ENCODE assay signal across 8 mouse cellular contexts in genomic region chr5:115347564-115347963, GRCm38 (mm10). TPM values are rescaled to one million over a fixed set of nuclear protein-coding genes. Genes with fewer than 3 reads are reported as not detected.
DNase-seq lines count a peak whose midpoint lies in the region; ATAC-seq and TF ChIP-seq lines count a peak whose summit lies in the region.

No protein-coding gene starts in this region.

- H3K27me3 ChIP-seq in CH12.LX (replicated peaks) = no peaks in the 10 kb centered on the region
- no peaks in the 10 kb centered on the region for H3K27me3 ChIP-seq in forebrain, embryonic 11.5 days (ENCODE audit: control insufficient read depth, insufficient read depth, low read length)
- H3K27me3 ChIP-seq in heart, postnatal 0 days (ENCODE audit: control insufficient read depth, insufficient read depth, low read length) = no peaks in the 10 kb centered on the region
- H3K27me3 ChIP-seq in lung, embryonic 14.5 days (ENCODE audit: insufficient read depth, low read length) = no peaks in the 10 kb centered on the region

- peak; percentile 89 to 93 for TF ChIP-seq CTCF in CH12.LX (conservative IDR thresholded peaks at IDR 0.05 in 1 of 2, IDR thresholded peaks at IDR 0.05 in 1 of 2; ENCODE audit: low read depth in 2 of 2, low read length in 2 of 2)
- peak; percentile 88 for TF ChIP-seq CTCF in heart, postnatal 0 days (IDR thresholded peaks at IDR 0.05; ENCODE audit: low read depth)
- TF ChIP-seq CTCF in lung, embryonic 14.5 days (IDR thresholded peaks at IDR 0.05; ENCODE audit: low read depth) = peak; percentile 88

- peaks cover 4% of the 10 kb centered on the region for H3K9me3 ChIP-seq in CH12.LX (replicated peaks; ENCODE audit: low read length)
- no peaks in the 10 kb centered on the region; the same call in 1 of the 2 replicates for H3K9me3 ChIP-seq in forebrain, embryonic 11.5 days (ENCODE audit: control insufficient read depth, low read length)
- no peaks in the 10 kb centered on the region for H3K9me3 ChIP-seq in heart, postnatal 0 days (replicated peaks; ENCODE audit: control insufficient read depth, low read length)
- no peaks in the 10 kb centered on the region; the same call in 1 of the 2 replicates for H3K9me3 ChIP-seq in lung, embryonic 14.5 days (ENCODE audit: low read depth, low read length)

- dilution Hi-C loops in CH12.LX (cut with MboI; ENCODE audit: extremely low pct_ligation_motif_present, extremely low pct_unique_long_range_greater_than_20kb, low sequenced_read_pairs) = no loop called here

- TF ChIP-seq POLR2A in CH12.LX (IDR thresholded peaks at IDR 0.05; ENCODE audit: low read depth, low read length) = no peak

- H3K4me1 ChIP-seq in CH12.LX (ENCODE audit: control insufficient read depth in 1 of 2, insufficient read depth in 2 of 2) = peaks cover 0 to 15% of the 10 kb centered on the region in 2 experiments; a peak in 2 of 4 replicates
- H3K4me1 ChIP-seq in forebrain, embryonic 11.5 days (replicated peaks; ENCODE audit: control insufficient read depth, insufficient read depth, low read length) = peaks cover 9% of the 10 kb centered on the region
- H3K4me1 ChIP-seq in heart, postnatal 0 days (ENCODE audit: control insufficient read depth, insufficient read depth) = 0 out of 2 replicates have a peak, but pooled peaks cover 6% of the 10 kb centered on the region
- peaks cover 4% of the 10 kb centered on the region; the same call in 1 of the 2 replicates for H3K4me1 ChIP-seq in lung, embryonic 14.5 days (ENCODE audit: insufficient read depth)

- TF ChIP-seq EP300 in CH12.LX (IDR thresholded peaks at IDR 0.05; ENCODE audit: low read length) = no peak
- no peak for TF ChIP-seq EP300 in heart, postnatal 0 days (IDR thresholded peaks at IDR 0.05; ENCODE audit: low read depth)

- 5% methylated on average over 5 of the region's 5 CpGs for WGBS in forebrain, embryonic 11.5 days
- 2% methylated on average over 5 of the region's 5 CpGs for WGBS in heart, postnatal 0 days
- under 1% methylated on average over 5 of the region's 5 CpGs for WGBS in lung, embryonic 14.5 days

- H3K36me3 ChIP-seq in CH12.LX (replicated peaks in 1 of 2; ENCODE audit: control insufficient read depth in 1 of 2, insufficient read depth in 1 of 2, low read length in 1 of 2) = peaks cover 36 to 46% of the 10 kb centered on the region in 2 experiments
- peaks cover 18% of the 10 kb centered on the region; the same call in 1 of the 2 replicates for H3K36me3 ChIP-seq in forebrain, embryonic 11.5 days (ENCODE audit: control insufficient read depth, insufficient read depth, low read length)
- peaks cover 39% of the 10 kb centered on the region for H3K36me3 ChIP-seq in heart, postnatal 0 days (replicated peaks; ENCODE audit: control insufficient read depth, insufficient read depth, low read length)
- peaks cover 41% of the 10 kb centered on the region for H3K36me3 ChIP-seq in lung, embryonic 14.5 days (ENCODE audit: insufficient read depth)

- DNase-seq in CH12.LX (ENCODE audit: extremely low read depth) = peak; percentile 89
- DNase-seq in c-Kit-negative CD71-positive TER-119-positive erythroid progenitor cells, embryonic 14.5 days (ENCODE audit: low read depth, low spot score) = peak; percentile 85
- peak; percentile 89 for DNase-seq in forebrain, embryonic 11.5 days (ENCODE audit: low spot score)
- peak; percentile 85 for DNase-seq in heart, postnatal 0 days (ENCODE audit: low spot score)
- DNase-seq in kidney, postnatal 4 days = peak; percentile 89 to 92
- peak; percentile 92 for DNase-seq in lung, embryonic 14.5 days
- peak; percentile 60 to 68 for DNase-seq in thymus, adult 18-20 months

- peak; percentile 76 for TF ChIP-seq RAD21 in CH12.LX (IDR thresholded peaks at IDR 0.05; ENCODE audit: low read depth, low read length)

- peak overlapping the region; percentile 67; the same call in 1 of the 2 replicates for H3K9ac ChIP-seq in CH12.LX (ENCODE audit: insufficient read depth, low read depth)
- peak overlapping the region; percentile 37 for H3K9ac ChIP-seq in forebrain, embryonic 11.5 days (ENCODE audit: low read length)
- H3K9ac ChIP-seq in heart, postnatal 0 days (replicated peaks; ENCODE audit: low read depth, low read length) = peak overlapping the region; percentile 87
- H3K9ac ChIP-seq in lung, embryonic 14.5 days = peak overlapping the region; percentile 28; the same call in 1 of the 2 replicates

- H3K4me3 ChIP-seq in CH12.LX (replicated peaks in 1 of 3; ENCODE audit: low read depth in 2 of 3, low read length in 2 of 3, poor library complexity in 1 of 3) = peak overlapping the region; percentile 42 to 97 (median 92)
- H3K4me3 ChIP-seq in forebrain, embryonic 11.5 days (ENCODE audit: low read depth, low read length) = peak overlapping the region; percentile 89
- H3K4me3 ChIP-seq in heart, postnatal 0 days (ENCODE audit: low read depth, low read length) = peak overlapping the region; percentile 89
- H3K4me3 ChIP-seq in lung, embryonic 14.5 days (ENCODE audit: low read depth, low read length) = peak overlapping the region; percentile 91

- in situ Hi-C loops in CH12.LX (cut with MboI; ENCODE audit: low pct_ligation_motif_present, low pct_unique_long_range_greater_than_20kb, low sequenced_read_pairs) = loop anchor here (5.0 kb wide), 1 partner anchor 95 kb away; no protein-coding TSS in a partner anchor

- no peak overlapping the region for H3K27ac ChIP-seq in CH12.LX (ENCODE audit: insufficient read depth, low read depth)
- no peak overlapping the region for H3K27ac ChIP-seq in forebrain, embryonic 11.5 days (ENCODE audit: low read depth, low read length)
- peak overlapping the region; percentile 52 for H3K27ac ChIP-seq in heart, postnatal 0 days (ENCODE audit: low read depth)
- no peak overlapping the region for H3K27ac ChIP-seq in lung, embryonic 14.5 days (ENCODE audit: low read depth)

- H3K79me2 ChIP-seq in CH12.LX (replicated peaks; ENCODE audit: control insufficient read depth, extremely low read depth, insufficient read depth, poor library complexity, severe bottlenecking) = peaks cover 46% of the 10 kb centered on the region

- H3K4me2 ChIP-seq in CH12.LX (ENCODE audit: insufficient read depth, low read depth, poor library complexity, severe bottlenecking) = peak overlapping the region; percentile 96
- peak overlapping the region; percentile 67 for H3K4me2 ChIP-seq in forebrain, embryonic 11.5 days (ENCODE audit: low read depth, low read length, severe bottlenecking)
- peak overlapping the region; percentile 95 for H3K4me2 ChIP-seq in heart, postnatal 0 days (ENCODE audit: low read depth, low read length)
- H3K4me2 ChIP-seq in lung, embryonic 14.5 days = peak overlapping the region; percentile 87

- 0 out of 2 replicates have a peak, but pooled peaks have one; percentile 39 for ATAC-seq in forebrain, embryonic 11.5 days (replicated peaks; ENCODE audit: low FRiP score)
- peak; percentile 47 for ATAC-seq in heart, postnatal 0 days (ENCODE audit: insufficient read depth, low read depth)
- peak; percentile 59; the same call in 1 of the 2 replicates for ATAC-seq in lung, embryonic 14.5 days (ENCODE audit: insufficient read depth)
- ATAC-seq in neutrophil, adult 5-6 weeks (ENCODE audit: extremely low read depth, insufficient number of reproducible peaks, low FRiP score, poor library complexity, severe bottlenecking) = peak; percentile 79

RNA-seq across cellular contexts. Expression of gene Cox6a1, which starts 1.2 kb away (rescaled TPM):
- total RNA-seq in CH12.LX (2012; rRNA removed) (546 and 673 TPM in 2 replicates), CH12.LX (2014; rRNA removed) (203 and 257 TPM in 2 replicates)
- 612 and 618 TPM in 2 replicates for polyA plus RNA-seq in CH12.LX (2012; ENCODE audit: insufficient read length, low read depth)
- 674 and 731 TPM in 2 replicates for polyA plus RNA-seq in forebrain, embryonic 11.5 days (2014; fragmentation: Nextera tagmentation; extraction: Ambion mirVana)
- 1,673 and 1,690 TPM in 2 replicates for total RNA-seq in heart, postnatal 0 days (2014; rRNA removed; ENCODE audit: low replicate concordance)
- 2,126 and 2,128 TPM in 2 replicates for polyA plus RNA-seq in heart, postnatal 0 days (2015; fragmentation: Nextera tagmentation; extraction: Ambion mirVana)
- 842 and 846 TPM in 2 replicates for polyA plus RNA-seq in lung, embryonic 14.5 days (2014; fragmentation: Nextera tagmentation; extraction: Ambion mirVana)
- 49.6 and 60.8 TPM in 2 replicates for total RNA-seq in neutrophil, adult 5-6 weeks (2017)

RNA-seq across cellular contexts. Expression of gene Triap1, which starts 6.5 kb away (rescaled TPM):
- total RNA-seq in CH12.LX (2012; rRNA removed) = 33.7 and 36.9 TPM in 2 replicates
- total RNA-seq in CH12.LX (2014; rRNA removed) = 31.4 and 31.8 TPM in 2 replicates
- 36.1 and 38.2 TPM in 2 replicates for polyA plus RNA-seq in CH12.LX (2012; ENCODE audit: insufficient read length, low read depth)
- 56.4 and 59.4 TPM in 2 replicates for polyA plus RNA-seq in forebrain, embryonic 11.5 days (2014; fragmentation: Nextera tagmentation; extraction: Ambion mirVana)
- 13.0 and 27.2 TPM in 2 replicates for total RNA-seq in heart, postnatal 0 days (2014; rRNA removed; ENCODE audit: low replicate concordance)
- polyA plus RNA-seq in heart, postnatal 0 days (2015; fragmentation: Nextera tagmentation; extraction: Ambion mirVana) = 39.2 and 42.3 TPM in 2 replicates
- polyA plus RNA-seq in lung, embryonic 14.5 days (2014; fragmentation: Nextera tagmentation; extraction: Ambion mirVana) = 61.9 and 62.6 TPM in 2 replicates
- total RNA-seq in neutrophil, adult 5-6 weeks (2017) = 12.7 and 12.8 TPM in 2 replicates

RNA-seq across cellular contexts. Expression of gene Gatc, which starts 6.6 kb away (rescaled TPM):
- total RNA-seq in CH12.LX (2012; rRNA removed) (6.2 and 7.3 TPM in 2 replicates), CH12.LX (2014; rRNA removed) (11.7 and 14.4 TPM in 2 replicates)
- 27.0 and 34.0 TPM in 2 replicates for polyA plus RNA-seq in CH12.LX (2012; ENCODE audit: insufficient read length, low read depth)
- 51.5 and 51.6 TPM in 2 replicates for polyA plus RNA-seq in forebrain, embryonic 11.5 days (2014; fragmentation: Nextera tagmentation; extraction: Ambion mirVana)
- total RNA-seq in heart, postnatal 0 days (2014; rRNA removed; ENCODE audit: low replicate concordance) = 10.4 and 19.4 TPM in 2 replicates
- polyA plus RNA-seq in heart, postnatal 0 days (2015; fragmentation: Nextera tagmentation; extraction: Ambion mirVana) = 14.8 and 15.1 TPM in 2 replicates
- polyA plus RNA-seq in lung, embryonic 14.5 days (2014; fragmentation: Nextera tagmentation; extraction: Ambion mirVana) = 35.0 and 37.5 TPM in 2 replicates
- total RNA-seq in neutrophil, adult 5-6 weeks (2017) = 3.4 and 9.5 TPM in 2 replicates

RNA-seq across cellular contexts. Expression of gene Srsf9, which starts 20.6 kb away (rescaled TPM):
- total RNA-seq in CH12.LX (2012; rRNA removed) (73.4 and 82.8 TPM in 2 replicates), CH12.LX (2014; rRNA removed) (117 and 121 TPM in 2 replicates)
- 112 and 130 TPM in 2 replicates for polyA plus RNA-seq in CH12.LX (2012; ENCODE audit: insufficient read length, low read depth)
- polyA plus RNA-seq in forebrain, embryonic 11.5 days (2014; fragmentation: Nextera tagmentation; extraction: Ambion mirVana) = 373 and 388 TPM in 2 replicates
- total RNA-seq in heart, postnatal 0 days (2014; rRNA removed; ENCODE audit: low replicate concordance) = 21.3 and 41.1 TPM in 2 replicates
- polyA plus RNA-seq in heart, postnatal 0 days (2015; fragmentation: Nextera tagmentation; extraction: Ambion mirVana) = 62.9 and 67.5 TPM in 2 replicates
- polyA plus RNA-seq in lung, embryonic 14.5 days (2014; fragmentation: Nextera tagmentation; extraction: Ambion mirVana) = 286 and 291 TPM in 2 replicates
- 51.2 and 55.9 TPM in 2 replicates for total RNA-seq in neutrophil, adult 5-6 weeks (2017)

RNA-seq across cellular contexts. Expression of gene Dynll1, which starts 46.8 kb away (rescaled TPM):
- 312 and 488 TPM in 2 replicates for total RNA-seq in CH12.LX (2012; rRNA removed)
- 456 and 502 TPM in 2 replicates for total RNA-seq in CH12.LX (2014; rRNA removed)
- 516 and 646 TPM in 2 replicates for polyA plus RNA-seq in CH12.LX (2012; ENCODE audit: insufficient read length, low read depth)
- polyA plus RNA-seq in forebrain, embryonic 11.5 days (2014; fragmentation: Nextera tagmentation; extraction: Ambion mirVana) = 1,518 and 1,534 TPM in 2 replicates
- total RNA-seq in heart, postnatal 0 days (2014; rRNA removed; ENCODE audit: low replicate concordance) = 164 and 224 TPM in 2 replicates
- polyA plus RNA-seq in heart, postnatal 0 days (2015; fragmentation: Nextera tagmentation; extraction: Ambion mirVana) = 615 and 804 TPM in 2 replicates
- polyA plus RNA-seq in lung, embryonic 14.5 days (2014; fragmentation: Nextera tagmentation; extraction: Ambion mirVana) = 1,568 and 1,614 TPM in 2 replicates
- 103 and 154 TPM in 2 replicates for total RNA-seq in neutrophil, adult 5-6 weeks (2017)

Comparison
In these comparisons a context has a peak if more than half of its experiments do, and no peak if none do; other contexts are left out.
1. H3K9ac ChIP-seq: peak in every context shown above with its lines; median percentile 87 in heart, postnatal 0 days; 67 in CH12.LX; 37 in forebrain, embryonic 11.5 days; 28 in lung, embryonic 14.5 days.